Mouse (Mus musculus) CD8-positive naive resting alpha-beta T cell, adult 2 months (primary cell): ENCODE results near the gene H6pd.
"Not testable (repeated sequence)": the region's sequence is repeated elsewhere in the genome, so short reads cannot be mapped to it uniquely, and the experiment has no call there.

ENCODE experiments used
- DNase-seq, 2 experiments: peaks; one replicate each; pipeline ENCODE4 v3.0.0; 2022; ENCODE audit warnings: low read depth in 2 of 2, low spot score in 2 of 2

H6pd gene

GRCm38 (mm10) chr4:150008853-150009586, at the start of gene H6pd:
H6pd (minus strand) TSS chr4:150009023.
- peak; percentile 75 to 86 for DNase-seq

GRCm38 (mm10) chr4:150057722-150058121, 48.9 kb upstream of the H6pd start:
- DNase-seq = no peak

GRCm38 (mm10) chr4:150056171-150056570, 47.3 kb upstream of the H6pd start:
- DNase-seq = no peak

- no peak for DNase-seq
These were observed 43.6 kb upstream of the H6pd start for GRCm38 (mm10) chr4:150052380-150052779.

GRCm38 (mm10) chr4:150051514-150051913, 42.7 kb upstream of the H6pd start:
- DNase-seq = no peak

GRCm38 (mm10) chr4:150049564-150050226, 40.9 kb upstream of the H6pd start:
- DNase-seq = no peak

- no peak for DNase-seq
These were observed 40.3 kb upstream of the H6pd start for GRCm38 (mm10) chr4:150049157-150049513.

GRCm38 (mm10) chr4:150048478-150049156, 39.8 kb upstream of the H6pd start:
- no peak for DNase-seq

GRCm38 (mm10) chr4:150048038-150048437, 39.2 kb upstream of the H6pd start:
- DNase-seq = no peak

- no peak for DNase-seq
These were observed 34.8 kb upstream of the H6pd start for GRCm38 (mm10) chr4:150043591-150043990.

- DNase-seq = no peak
These were observed 32.7 kb upstream of the H6pd start for GRCm38 (mm10) chr4:150041346-150042110.

- not testable (repeated sequence) for DNase-seq
These were observed 32.0 kb upstream of the H6pd start for GRCm38 (mm10) chr4:150040856-150041255.

GRCm38 (mm10) chr4:150040003-150040581, 31.3 kb upstream of the H6pd start:
- no peak for DNase-seq

- DNase-seq = no peak
These were observed 29.7 kb upstream of the H6pd start for GRCm38 (mm10) chr4:150038533-150038932.

GRCm38 (mm10) chr4:150036094-150036493, 27.3 kb upstream of the H6pd start:
- no peak for DNase-seq

GRCm38 (mm10) chr4:150035280-150035679, 26.5 kb upstream of the H6pd start:
- DNase-seq = peak; percentile 78 to 81

GRCm38 (mm10) chr4:150033261-150033671, 24.4 kb upstream of the H6pd start:
- no peak for DNase-seq

- DNase-seq = no peak
These were observed 22.5 kb upstream of the H6pd start for GRCm38 (mm10) chr4:150031234-150031890.

GRCm38 (mm10) chr4:150030449-150031233, 21.8 kb upstream of the H6pd start:
- DNase-seq = peak in 1 of 2 experiments; percentile 28

GRCm38 (mm10) chr4:150029885-150030284, 21.1 kb upstream of the H6pd start:
- no peak for DNase-seq
